Mouse (Mus musculus) testis, adult 2 months (tissue): ENCODE data around the gene Celsr3. TPM values are rescaled to one million over a fixed set of nuclear protein-coding genes. Genes with fewer than 3 reads are reported as not detected.

Experiments
- H3K27ac ChIP-seq: fragments of 200-500 bp; 2 replicates; pipeline ENCODE4 v1.5.1; 2012; ENCODE audit warnings: low read depth, low read length; ENCODE audit not compliant: control insufficient read depth, insufficient read depth
- H3K27me3 ChIP-seq: fragments of 200-500 bp; 2 replicates; pipeline ENCODE4 v1.6.1; 2012; ENCODE audit warnings: mild to moderate bottlenecking, low read length, moderate library complexity; ENCODE audit not compliant: control insufficient read depth, insufficient read depth
- H3K36me3 ChIP-seq: fragments of 200-500 bp; 2 replicates; pipeline ENCODE4 v1.6.1; 2012; ENCODE audit warnings: mild to moderate bottlenecking, low read length; ENCODE audit not compliant: control insufficient read depth, insufficient read depth
- H3K4me1 ChIP-seq: fragments of 200-500 bp; 2 replicates; pipeline ENCODE4 v1.6.1; 2012; ENCODE audit warnings: low read length; ENCODE audit not compliant: control insufficient read depth, insufficient read depth
- H3K4me3 ChIP-seq: fragments of 200-500 bp; 2 replicates; pipeline ENCODE4 v1.5.1; 2012; ENCODE audit warnings: low read depth, mild to moderate bottlenecking, low read length, moderate library complexity, mixed read lengths; ENCODE audit not compliant: control insufficient read depth
- CTCF ChIP-seq: fragments of 200-500 bp; IDR thresholded peaks from 2 replicates; pipeline ENCODE4 v1.5.1; 2012; ENCODE audit warnings: low read depth, mild to moderate bottlenecking, inconsistent platforms, low read length, moderate library complexity; ENCODE audit not compliant: control insufficient read depth, insufficient read depth, insufficient replicate concordance
- POLR2A ChIP-seq: fragments of 200-500 bp; IDR thresholded peaks from 2 replicates; pipeline ENCODE4 v1.6.1; 2012; ENCODE audit warnings: low read depth, mild to moderate bottlenecking, inconsistent platforms, low read length, moderate library complexity; ENCODE audit not compliant: control insufficient read depth
- polyA plus RNA-seq: library from polyadenylated mRNA; depleted of rRNA; stranded (reverse); fragments of >200 nt; gene quantifications from 2 replicates; pipeline ENCODE4 v1.2.3, GENCODE M21; 2012

Celsr3 gene
- polyA plus RNA-seq, 1 experiment, result 1.3 TPM

- Histone ChIP-seq H3K36me3 (peaks cover 4% of the 10 kb centered on the region), H3K27ac (peak overlapping the region; percentile 71; the same call in 1 of the 2 replicates), H3K4me3 (peak overlapping the region; percentile 58)
Observed at GRCm38 (mm10) chr9:108796351-108796981, 29.7 kb upstream of the Celsr3 start.

GRCm38 (mm10) chr9:108797477-108797876, 28.6 kb upstream of the Celsr3 start:
- no peaks in the 10 kb centered on the region for H3K27me3 ChIP-seq
- no peak overlapping the region for H3K27ac ChIP-seq
- no peak overlapping the region for H3K4me3 ChIP-seq
- peaks cover 4% of the 10 kb centered on the region for H3K36me3 ChIP-seq
- TF ChIP-seq POLR2A (no peak), CTCF (no peak)
- peaks cover 7% of the 10 kb centered on the region for H3K4me1 ChIP-seq

More at GRCm38 (mm10) chr9:108796351-108796981, 29.7 kb upstream of the Celsr3 start:
- H3K27me3 ChIP-seq, result no peaks in the 10 kb centered on the region
- TF ChIP-seq CTCF, result no peak
- peaks cover 7% of the 10 kb centered on the region for H3K4me1 ChIP-seq

GRCm38 (mm10) chr9:108798508-108799075, 27.5 kb upstream of the Celsr3 start:
- TF ChIP-seq POLR2A, result no peak
- no peak for TF ChIP-seq CTCF
- Histone ChIP-seq H3K36me3 (peaks cover 4% of the 10 kb centered on the region), H3K27ac (no peak overlapping the region), H3K27me3 (no peaks in the 10 kb centered on the region), H3K4me1 (peaks cover 7% of the 10 kb centered on the region), H3K4me3 (no peak overlapping the region)

- Histone ChIP-seq H3K4me1 (peaks cover 7% of the 10 kb centered on the region), H3K27ac (no peak overlapping the region), H3K27me3 (no peaks in the 10 kb centered on the region), H3K36me3 (peaks cover 4% of the 10 kb centered on the region), H3K4me3 (no peak overlapping the region)
- no peak for TF ChIP-seq POLR2A
- TF ChIP-seq CTCF, result no peak
Observed at GRCm38 (mm10) chr9:108799564-108799963, 26.6 kb upstream of the Celsr3 start.

GRCm38 (mm10) chr9:108805768-108806167, 20.4 kb upstream of the Celsr3 start:
- TF ChIP-seq CTCF (no peak), POLR2A (no peak)
- Histone ChIP-seq H3K4me1 (peaks cover 13% of the 10 kb centered on the region), H3K27me3 (no peaks in the 10 kb centered on the region), H3K4me3 (no peak overlapping the region), H3K36me3 (no peaks in the 10 kb centered on the region), H3K27ac (no peak overlapping the region)

GRCm38 (mm10) chr9:108806379-108806778, 19.7 kb upstream of the Celsr3 start:
- H3K27ac ChIP-seq, result no peak overlapping the region
- H3K4me3 ChIP-seq, result no peak overlapping the region
- no peak for TF ChIP-seq POLR2A
- no peak for TF ChIP-seq CTCF
- peaks cover 13% of the 10 kb centered on the region for H3K4me1 ChIP-seq
- H3K27me3 ChIP-seq, result no peaks in the 10 kb centered on the region
- H3K36me3 ChIP-seq, result no peaks in the 10 kb centered on the region

- peaks cover 13% of the 10 kb centered on the region for H3K4me1 ChIP-seq
- no peak for TF ChIP-seq POLR2A
- no peak for TF ChIP-seq CTCF
- H3K36me3 ChIP-seq, result no peaks in the 10 kb centered on the region
- H3K27ac ChIP-seq, result no peak overlapping the region
- no peaks in the 10 kb centered on the region for H3K27me3 ChIP-seq
- H3K4me3 ChIP-seq, result no peak overlapping the region
Observed at GRCm38 (mm10) chr9:108806831-108807230, 19.3 kb upstream of the Celsr3 start.
